Mouse (Mus musculus): ENCODE data around the gene Cyb5d1. TPM values are rescaled to one million over a fixed set of nuclear protein-coding genes. Genes with fewer than 3 reads are reported as not detected.

The Cyb5d1 gene
- polyA plus RNA-seq, 1 experiment from 2014 or later = 27.4 TPM

GRCm38 (mm10) chr11:69413221-69414181 is 18.1 kb upstream of the Cyb5d1 start, which contains the start of gene Kdm6b:
Gene Kdm6b, minus strand, starts transcription at chr11:69413675.
- Histone ChIP-seq H3K27ac (peak within 1 kb of the TSS; percentile 98), H3K4me1 (peaks cover 83% of the 10 kb centered on the region), H3K36me3 (peaks cover 17% of the 10 kb centered on the region), H3K9me3 (no peaks in the 10 kb centered on the region), H3K27me3 (ENCODE audit: insufficient read depth, poor library complexity, severe bottlenecking) (no peaks in the 10 kb centered on the region), H3K4me3 (peak within 1 kb of the TSS; percentile 86)
- 40% methylated on average over 12 of the region's 12 CpGs for WGBS
- DNase-seq (ENCODE audit: low spot score) = no peak

GRCm38 (mm10) chr11:69412548-69412947 is 17.1 kb upstream of the Cyb5d1 start:
- Histone ChIP-seq H3K27ac (peak overlapping the region; percentile 98), H3K9me3 (no peaks in the 10 kb centered on the region), H3K4me3 (peak overlapping the region; percentile 86), H3K27me3 (ENCODE audit: insufficient read depth, poor library complexity, severe bottlenecking) (no peaks in the 10 kb centered on the region), H3K36me3 (peaks cover 23% of the 10 kb centered on the region), H3K4me1 (peaks cover 85% of the 10 kb centered on the region)
- 57% methylated on average over 7 of the region's 7 CpGs for WGBS
- no peak for DNase-seq (ENCODE audit: low spot score)

- peak; percentile 92 for DNase-seq (ENCODE audit: low spot score)
- peak overlapping the region; percentile 98 for H3K27ac ChIP-seq
- H3K36me3 ChIP-seq = peaks cover 32% of the 10 kb centered on the region
- no peaks in the 10 kb centered on the region for H3K27me3 ChIP-seq (ENCODE audit: insufficient read depth, poor library complexity, severe bottlenecking)
- WGBS = under 1% methylated on average over 39 of the region's 39 CpGs
- peaks cover 85% of the 10 kb centered on the region for H3K4me1 ChIP-seq
- peak overlapping the region; percentile 86 for H3K4me3 ChIP-seq
- H3K9me3 ChIP-seq = no peaks in the 10 kb centered on the region
Measured at GRCm38 (mm10) chr11:69411538-69412203, 16.2 kb upstream of the Cyb5d1 start.

- Histone ChIP-seq H3K27me3 (ENCODE audit: insufficient read depth, poor library complexity, severe bottlenecking) (no peaks in the 10 kb centered on the region), H3K9me3 (no peaks in the 10 kb centered on the region), H3K4me3 (peak overlapping the region; percentile 86), H3K4me1 (peaks cover 86% of the 10 kb centered on the region), H3K27ac (peak overlapping the region; percentile 98), H3K36me3 (peaks cover 38% of the 10 kb centered on the region)
- under 1% methylated on average over 26 of the region's 26 CpGs for WGBS
- peak; percentile 97 for DNase-seq (ENCODE audit: low spot score)
Measured at GRCm38 (mm10) chr11:69411073-69411535, 15.7 kb upstream of the Cyb5d1 start.

GRCm38 (mm10) chr11:69410310-69411072 is 15.1 kb upstream of the Cyb5d1 start:
- no peaks in the 10 kb centered on the region for H3K27me3 ChIP-seq (ENCODE audit: insufficient read depth, poor library complexity, severe bottlenecking)
- H3K4me3 ChIP-seq = peak overlapping the region; percentile 86
- DNase-seq (ENCODE audit: low spot score) = no peak
- H3K4me1 ChIP-seq = peaks cover 81% of the 10 kb centered on the region
- H3K9me3 ChIP-seq = no peaks in the 10 kb centered on the region
- H3K27ac ChIP-seq = peak overlapping the region; percentile 98
- peaks cover 44% of the 10 kb centered on the region for H3K36me3 ChIP-seq
- whole genome bisulfite sequencing = under 1% methylated on average over 41 of the region's 41 CpGs

GRCm38 (mm10) chr11:69410045-69410309 is 14.5 kb upstream of the Cyb5d1 start:
- WGBS = 0% methylated on average over 18 of the region's 18 CpGs
- H3K9me3 ChIP-seq = no peaks in the 10 kb centered on the region
- H3K27ac ChIP-seq = peak overlapping the region; percentile 98
- DNase-seq (ENCODE audit: low spot score) = no peak
- no peaks in the 10 kb centered on the region for H3K27me3 ChIP-seq (ENCODE audit: insufficient read depth, poor library complexity, severe bottlenecking)
- H3K4me3 ChIP-seq = peak overlapping the region; percentile 86
- peaks cover 49% of the 10 kb centered on the region for H3K36me3 ChIP-seq
- H3K4me1 ChIP-seq = peaks cover 75% of the 10 kb centered on the region

GRCm38 (mm10) chr11:69409378-69410044 is 14.1 kb upstream of the Cyb5d1 start:
- Histone ChIP-seq H3K4me1 (peaks cover 71% of the 10 kb centered on the region), H3K4me3 (peak overlapping the region; percentile 86), H3K36me3 (peaks cover 54% of the 10 kb centered on the region), H3K27ac (peak overlapping the region; percentile 98), H3K27me3 (ENCODE audit: insufficient read depth, poor library complexity, severe bottlenecking) (no peaks in the 10 kb centered on the region), H3K9me3 (no peaks in the 10 kb centered on the region)
- WGBS = under 1% methylated on average over 45 of the region's 46 CpGs
- peak; percentile 93 for DNase-seq (ENCODE audit: low spot score)

GRCm38 (mm10) chr11:69408541-69409377 is 13.3 kb upstream of the Cyb5d1 start:
- Histone ChIP-seq H3K36me3 (peaks cover 61% of the 10 kb centered on the region), H3K27me3 (ENCODE audit: insufficient read depth, poor library complexity, severe bottlenecking) (no peaks in the 10 kb centered on the region), H3K9me3 (no peaks in the 10 kb centered on the region), H3K27ac (peak overlapping the region; percentile 98), H3K4me1 (peaks cover 63% of the 10 kb centered on the region), H3K4me3 (peak overlapping the region; percentile 86)
- DNase-seq (ENCODE audit: low spot score) = peak; percentile 96
- under 1% methylated on average over 33 of the region's 33 CpGs for WGBS

GRCm38 (mm10) chr11:69407724-69408004 is 12.2 kb upstream of the Cyb5d1 start:
- H3K4me1 ChIP-seq = peaks cover 52% of the 10 kb centered on the region
- no peaks in the 10 kb centered on the region for H3K9me3 ChIP-seq
- peaks cover 65% of the 10 kb centered on the region for H3K36me3 ChIP-seq
- no peak overlapping the region for H3K27ac ChIP-seq
- H3K27me3 ChIP-seq (ENCODE audit: insufficient read depth, poor library complexity, severe bottlenecking) = no peaks in the 10 kb centered on the region
- peak overlapping the region; percentile 86; the same call in 1 of the 2 replicates for H3K4me3 ChIP-seq
- DNase-seq (ENCODE audit: low spot score) = no peak
- WGBS = 83% methylated on average over 4 of the region's 4 CpGs

GRCm38 (mm10) chr11:69406867-69407723 is 11.7 kb upstream of the Cyb5d1 start:
- no peak overlapping the region for H3K27ac ChIP-seq
- H3K36me3 ChIP-seq = peaks cover 66% of the 10 kb centered on the region
- no peak overlapping the region for H3K4me3 ChIP-seq

GRCm38 (mm10) chr11:69406282-69406681 is 10.9 kb upstream of the Cyb5d1 start:
- no peaks in the 10 kb centered on the region for H3K27me3 ChIP-seq (ENCODE audit: insufficient read depth, poor library complexity, severe bottlenecking)
- H3K9me3 ChIP-seq = no peaks in the 10 kb centered on the region
- peaks cover 42% of the 10 kb centered on the region for H3K4me1 ChIP-seq
- WGBS = 90% methylated on average over 19 of the region's 19 CpGs
- H3K27ac ChIP-seq = no peak overlapping the region
- peaks cover 68% of the 10 kb centered on the region for H3K36me3 ChIP-seq
- H3K4me3 ChIP-seq = no peak overlapping the region
- DNase-seq (ENCODE audit: low spot score) = no peak

More at GRCm38 (mm10) chr11:69406867-69407723, 11.7 kb upstream of the Cyb5d1 start:
- no peaks in the 10 kb centered on the region for H3K27me3 ChIP-seq (ENCODE audit: insufficient read depth, poor library complexity, severe bottlenecking)
- no peaks in the 10 kb centered on the region for H3K9me3 ChIP-seq
- H3K4me1 ChIP-seq = peaks cover 47% of the 10 kb centered on the region
- WGBS = 88% methylated on average over 15 of the region's 16 CpGs
- no peak for DNase-seq (ENCODE audit: low spot score)
